Mouse (Mus musculus) hindbrain, postnatal 0 days (tissue): Measurements from ENCODE around the gene Pdik1l. TPM values are rescaled to one million over a fixed set of nuclear protein-coding genes. Genes with fewer than 3 reads are reported as not detected.

Source experiments
- ATAC-seq: fragments of 200-750 bp; cut with Nextera tagmentation; 2 replicates; pipeline ENCODE4 v1.8.0; 2017; ENCODE audit warnings: mild to moderate bottlenecking, moderate TSS enrichment, moderate library complexity
- DNase-seq: peaks from one replicate; pipeline ENCODE4 v3.0.0-alpha.2; 2015; ENCODE audit warnings: low spot score
- H3K27ac ChIP-seq: fragments of 300-500 bp; sonication (generic); 2 replicates; pipeline ENCODE4 v1.5.1; 2014; ENCODE audit warnings: mild to moderate bottlenecking
- H3K27me3 ChIP-seq: fragments of 300-500 bp; sonication (generic); 2 replicates; pipeline ENCODE4 v1.6.1; 2014; ENCODE audit warnings: low read length, mixed read lengths; ENCODE audit not compliant: insufficient read depth
- H3K36me3 ChIP-seq: fragments of 300-500 bp; sonication (generic); 2 replicates; pipeline ENCODE4 v1.6.1; 2014; ENCODE audit warnings: low read length, mixed read lengths; ENCODE audit not compliant: insufficient read depth
- H3K4me1 ChIP-seq: fragments of 300-500 bp; sonication (generic); 2 replicates; pipeline ENCODE4 v1.6.1; 2014; ENCODE audit warnings: antibody characterized with exemption, low read length, mixed read lengths; ENCODE audit not compliant: insufficient read depth
- H3K4me2 ChIP-seq: fragments of 300-500 bp; sonication (generic); 2 replicates; pipeline ENCODE4 v1.6.1; 2014; ENCODE audit warnings: low read depth, mild to moderate bottlenecking, low read length, moderate library complexity, mixed read lengths
- H3K4me3 ChIP-seq: fragments of 300-500 bp; sonication (generic); 2 replicates; pipeline ENCODE4 v1.5.1; 2014; ENCODE audit warnings: low read length
- H3K9ac ChIP-seq: fragments of 300-500 bp; sonication (generic); replicated peaks from 2 replicates; pipeline ENCODE4 v1.6.1; 2014; ENCODE audit warnings: mild to moderate bottlenecking, low read length, moderate library complexity, mixed read lengths
- H3K9me3 ChIP-seq: fragments of 300-500 bp; sonication (generic); 2 replicates; pipeline ENCODE4 v1.6.1; 2016; ENCODE audit warnings: low read length, mixed read lengths
- CTCF ChIP-seq: IDR thresholded peaks from 2 replicates; pipeline ENCODE4 v1.5.1; 2016; ENCODE audit warnings: antibody characterized with exemption, control low read depth, low read depth
- whole genome bisulfite sequencing: fragments of 180-500 bp; shearing (Covaris S2); extraction: QIAGEN DNeasy Blood & Tissue Kit; methylation state at CpG from one replicate; pipeline ENCODE4 v1.1.7; 2014; 5-methylcytosine and 5-hydroxymethylcytosine counted together
- polyA plus RNA-seq: library from polyadenylated mRNA; unstranded; fragments of >200 nt; fragmentation: Nextera tagmentation; extraction: Ambion mirVana; gene quantifications from 2 replicates; pipeline ENCODE4 v1.2.1, GENCODE M21; 2015
- total RNA-seq: library from RNA; depleted of rRNA; stranded (reverse); fragments of >200 nt; gene quantifications from 2 replicates; pipeline ENCODE4 v1.2.3, GENCODE M21; 2014

Pdik1l gene
- total and polyA plus RNA-seq, 2 experiments from 2014 or later, result 24.8 to 35.2 TPM

DNA sequence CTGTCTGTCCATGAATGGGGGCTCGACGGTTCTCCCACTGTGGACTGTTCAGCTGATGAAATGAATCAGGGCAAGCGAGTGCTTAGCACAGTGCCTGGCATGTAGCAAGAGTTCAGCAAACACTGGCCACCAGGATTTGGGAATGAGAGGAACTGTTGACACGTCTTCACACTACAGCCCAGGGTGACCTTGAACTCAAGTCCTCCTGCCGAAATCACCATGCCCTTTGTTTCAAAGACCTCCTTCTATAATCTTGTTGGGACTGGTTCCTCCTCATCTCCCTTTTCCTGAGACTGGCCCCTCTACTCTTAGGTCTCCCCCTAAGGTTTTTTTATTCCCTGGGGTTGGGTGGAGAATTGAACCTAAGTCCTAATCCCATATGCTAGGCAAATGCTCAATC, 24.6 kb upstream of the Pdik1l start:
- 95% methylated on average over 5 of the region's 5 CpGs for WGBS
- Histone ChIP-seq H3K4me1 (no peaks in the 10 kb centered on the region), H3K9me3 (no peaks in the 10 kb centered on the region), H3K4me2 (no peak overlapping the region), H3K4me3 (no peak overlapping the region), H3K27ac (no peak overlapping the region), H3K27me3 (no peaks in the 10 kb centered on the region), H3K36me3 (no peaks in the 10 kb centered on the region), H3K9ac (no peak overlapping the region)
- no peak for TF ChIP-seq CTCF
- ATAC-seq, result no peak
- DNase-seq, result no peak

DNA sequence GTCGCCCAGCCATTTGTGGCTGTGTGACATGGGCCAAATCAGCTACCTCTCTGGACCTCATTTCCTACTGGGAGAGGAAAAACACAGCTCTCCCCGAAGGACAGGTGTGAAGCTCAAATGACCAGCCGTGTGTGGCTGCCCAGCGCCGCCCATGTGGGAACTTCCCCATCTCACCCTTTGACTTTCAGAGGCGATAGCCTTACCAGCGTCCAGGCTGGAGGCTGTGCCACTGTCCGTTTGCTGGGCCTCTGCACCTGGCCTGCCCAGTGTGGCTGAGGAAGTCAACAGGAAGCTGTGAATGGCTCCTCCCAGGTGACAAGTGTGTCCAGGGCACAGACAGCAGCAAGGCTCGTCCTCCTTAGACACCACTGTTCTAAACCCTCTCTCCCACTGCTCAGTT, 24.1 kb upstream of the Pdik1l start:
- no peaks in the 10 kb centered on the region for H3K27me3 ChIP-seq
- no peak for TF ChIP-seq CTCF
- no peak overlapping the region for H3K27ac ChIP-seq
- no peak overlapping the region for H3K4me2 ChIP-seq
- no peaks in the 10 kb centered on the region for H3K9me3 ChIP-seq
- ATAC-seq (no peak), DNase-seq (no peak)
- WGBS, result 87% methylated on average over 9 of the region's 9 CpGs
- no peaks in the 10 kb centered on the region for H3K4me1 ChIP-seq
- H3K9ac ChIP-seq, result no peak overlapping the region
- no peaks in the 10 kb centered on the region for H3K36me3 ChIP-seq
- no peak overlapping the region for H3K4me3 ChIP-seq

DNA sequence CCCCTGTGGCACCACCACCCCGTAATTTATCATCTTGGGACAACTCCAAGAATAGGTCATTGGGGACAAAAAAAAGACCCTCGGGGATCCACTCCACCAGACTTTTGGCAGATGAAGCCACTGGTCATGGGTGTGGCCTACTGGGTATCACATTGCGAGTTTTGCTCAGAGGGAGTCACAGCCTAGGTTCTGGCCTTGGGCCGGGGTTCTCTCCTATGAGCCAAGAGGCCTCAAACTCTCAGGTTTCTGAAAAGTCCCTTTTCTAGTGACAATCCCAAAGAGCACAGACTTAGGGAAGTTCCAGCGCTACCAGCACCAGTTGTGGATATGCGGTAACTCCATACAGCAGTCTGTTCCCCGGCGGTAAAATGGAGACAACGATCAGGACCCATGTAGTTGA, 23.0 kb upstream of the Pdik1l start:
- 87% methylated on average over 9 of the region's 9 CpGs for WGBS
- H3K36me3 ChIP-seq, result no peaks in the 10 kb centered on the region
- no peak overlapping the region for H3K9ac ChIP-seq
- H3K4me3 ChIP-seq, result no peak overlapping the region
- H3K27me3 ChIP-seq, result no peaks in the 10 kb centered on the region
- no peak overlapping the region for H3K27ac ChIP-seq
- ATAC-seq (no peak), DNase-seq (no peak)
- no peak overlapping the region for H3K4me2 ChIP-seq
- no peaks in the 10 kb centered on the region for H3K4me1 ChIP-seq
- TF ChIP-seq CTCF, result no peak
- H3K9me3 ChIP-seq, result no peaks in the 10 kb centered on the region

DNA sequence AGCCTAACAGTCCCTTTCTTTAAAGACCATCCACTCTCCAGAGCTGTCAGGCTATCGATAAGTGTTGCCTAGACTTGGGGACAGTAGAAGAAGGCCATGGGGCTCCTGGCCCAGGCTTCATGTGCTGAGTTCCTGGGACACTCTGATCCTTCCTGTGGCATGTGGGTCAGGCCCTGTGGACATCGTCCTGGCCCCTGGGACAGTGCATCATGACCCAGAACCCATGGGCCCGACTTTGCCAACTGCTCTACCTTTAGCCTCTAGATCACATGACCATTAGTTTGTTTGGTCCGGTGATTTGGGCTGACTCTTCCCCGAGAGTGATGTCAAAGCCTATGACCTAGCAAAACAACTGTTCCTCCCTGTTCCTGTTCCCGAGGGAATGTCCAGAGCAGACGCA, 22.4 kb upstream of the Pdik1l start:
- WGBS, result 85% methylated on average over 7 of the region's 7 CpGs
- Histone ChIP-seq H3K9ac (no peak overlapping the region), H3K27ac (no peak overlapping the region), H3K4me3 (no peak overlapping the region), H3K27me3 (no peaks in the 10 kb centered on the region), H3K9me3 (no peaks in the 10 kb centered on the region), H3K4me1 (no peaks in the 10 kb centered on the region), H3K4me2 (no peak overlapping the region), H3K36me3 (no peaks in the 10 kb centered on the region)
- DNase-seq (no peak), ATAC-seq (no peak)
- no peak for TF ChIP-seq CTCF

DNA sequence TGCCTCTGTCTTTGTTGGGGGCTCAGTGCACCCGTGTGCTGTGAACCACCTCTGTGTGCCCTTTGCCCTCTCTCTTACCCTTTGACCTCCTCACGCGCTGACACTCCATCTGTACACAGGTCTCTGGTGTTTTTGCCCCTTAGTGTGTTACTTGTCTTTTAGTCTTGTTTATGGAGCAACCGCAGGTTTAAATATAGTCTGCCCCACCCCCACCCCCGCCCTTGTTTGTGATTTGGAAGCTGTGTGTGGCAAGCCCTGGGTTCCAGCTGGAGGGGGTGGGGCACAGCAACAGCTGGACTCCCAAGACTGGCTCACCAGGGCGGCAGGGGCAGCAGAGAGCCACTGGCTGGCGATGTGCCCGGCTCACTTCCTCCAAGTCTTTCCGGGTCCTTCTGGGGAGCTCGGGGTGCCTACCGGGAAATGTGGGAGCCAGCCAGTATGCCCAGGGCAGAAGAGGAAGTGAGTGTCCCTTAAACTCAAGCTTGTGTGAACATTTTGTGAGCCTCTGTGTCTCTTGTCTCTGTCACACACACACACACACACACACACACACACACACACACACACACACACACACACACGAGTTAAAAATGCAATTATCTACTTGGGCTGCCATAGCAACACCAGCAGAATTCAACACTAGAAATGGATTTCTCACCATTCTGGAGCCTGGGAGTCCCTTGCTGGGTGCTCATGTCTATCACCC, 19.8 kb upstream of the Pdik1l start:
- DNase-seq (peak; percentile 74), ATAC-seq (peak; percentile 72)
- no peak overlapping the region for H3K4me3 ChIP-seq
- no peaks in the 10 kb centered on the region for H3K36me3 ChIP-seq
- peak overlapping the region; percentile 38 for H3K4me2 ChIP-seq
- H3K27ac ChIP-seq, result 0 out of 2 replicates have a peak overlapping the region, but pooled peaks have one; percentile 11
- WGBS, result 12% methylated on average over 12 of the region's 12 CpGs
- no peaks in the 10 kb centered on the region for H3K9me3 ChIP-seq
- no peaks in the 10 kb centered on the region for H3K27me3 ChIP-seq
- TF ChIP-seq CTCF, result peak; percentile 61
- no peaks in the 10 kb centered on the region for H3K4me1 ChIP-seq
- no peak overlapping the region for H3K9ac ChIP-seq

DNA sequence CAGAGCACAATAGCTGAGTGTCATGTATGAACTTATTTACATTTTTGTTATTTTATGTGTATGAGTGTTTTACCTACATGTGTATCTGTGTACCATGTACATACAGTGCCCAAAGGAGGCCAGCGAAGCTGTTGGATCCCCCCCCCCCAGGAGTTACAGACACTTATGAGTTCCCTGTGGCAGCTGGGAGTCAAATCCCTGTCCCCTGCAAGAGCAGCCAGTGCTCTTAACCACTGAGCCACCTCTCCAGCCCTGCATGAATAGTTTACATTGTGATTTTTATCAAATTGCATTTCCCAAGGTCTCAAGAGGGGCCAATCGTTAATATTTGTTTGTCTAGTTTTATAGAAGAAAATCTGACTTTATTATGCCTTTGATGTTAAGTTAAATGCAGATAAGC, 19.3 kb upstream of the Pdik1l start:
- Histone ChIP-seq H3K9me3 (no peaks in the 10 kb centered on the region), H3K36me3 (no peaks in the 10 kb centered on the region), H3K4me1 (no peaks in the 10 kb centered on the region), H3K9ac (no peak overlapping the region), H3K27ac (no peak overlapping the region), H3K27me3 (no peaks in the 10 kb centered on the region), H3K4me2 (peak overlapping the region; percentile 38), H3K4me3 (no peak overlapping the region)
- no peak for TF ChIP-seq CTCF
- no peak for DNase-seq
- ATAC-seq, result no peak
- 71% methylated on average over 2 of the region's 2 CpGs for WGBS

DNA sequence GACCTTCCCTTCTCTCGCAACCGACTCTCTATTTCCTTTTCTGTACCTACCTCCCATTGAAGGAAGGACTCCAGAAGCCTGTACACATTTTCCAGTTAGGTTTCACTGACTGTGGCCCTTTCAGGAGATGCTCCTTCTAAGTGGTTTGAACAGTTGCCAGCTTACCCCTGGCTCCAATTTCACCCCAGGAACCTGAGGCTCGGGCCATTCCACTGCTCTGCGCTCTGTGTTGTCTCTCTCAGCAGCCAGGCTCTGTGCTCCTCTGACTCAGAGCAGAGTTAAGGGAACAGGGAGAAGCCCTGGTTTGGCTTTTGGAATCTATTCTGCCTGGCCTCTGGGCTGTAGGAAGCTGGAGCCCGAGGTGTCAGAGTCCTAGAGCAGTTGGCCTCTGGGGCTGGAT, 14.4 kb upstream of the Pdik1l start:
- Histone ChIP-seq H3K4me2 (no peak overlapping the region), H3K9me3 (no peaks in the 10 kb centered on the region), H3K27ac (no peak overlapping the region), H3K4me1 (no peaks in the 10 kb centered on the region), H3K9ac (no peak overlapping the region), H3K4me3 (no peak overlapping the region), H3K27me3 (no peaks in the 10 kb centered on the region), H3K36me3 (no peaks in the 10 kb centered on the region)
- 80% methylated on average over 4 of the region's 5 CpGs for WGBS
- no peak for TF ChIP-seq CTCF
- ATAC-seq (no peak), DNase-seq (no peak)
